Mouse (Mus musculus) G1E (cell line): ENCODE measurements at regions not wholly inside any gene's neighbourhood (a gene's known extent, or its start where the extent isn't known, plus 50 kb on each side); places are given as distances from the start of the nearest gene placed in this dataset.

ENCODE experiments used
- CTCF ChIP-seq: IDR thresholded peaks from 2 replicates; pipeline ENCODE4 v1.5.1; 2012; ENCODE audit warnings: low read depth, low read length, inconsistent platforms, mixed read lengths
- GATA1 ChIP-seq: IDR thresholded peaks from 2 replicates; pipeline ENCODE4 v1.6.1; 2012; ENCODE audit warnings: borderline replicate concordance, low read length, inconsistent platforms, mixed read lengths
- POLR2AphosphoS5 ChIP-seq: IDR thresholded peaks from 2 replicates; pipeline ENCODE4 v1.6.1; 2012; ENCODE audit warnings: low read depth, low read length, inconsistent platforms; ENCODE audit not compliant: insufficient replicate concordance
- TAL1 ChIP-seq: conservative IDR thresholded peaks from 2 replicates; pipeline ENCODE4 v1.6.1; 2012; ENCODE audit warnings: low read depth, low read length, inconsistent platforms, mixed read lengths

DNA sequence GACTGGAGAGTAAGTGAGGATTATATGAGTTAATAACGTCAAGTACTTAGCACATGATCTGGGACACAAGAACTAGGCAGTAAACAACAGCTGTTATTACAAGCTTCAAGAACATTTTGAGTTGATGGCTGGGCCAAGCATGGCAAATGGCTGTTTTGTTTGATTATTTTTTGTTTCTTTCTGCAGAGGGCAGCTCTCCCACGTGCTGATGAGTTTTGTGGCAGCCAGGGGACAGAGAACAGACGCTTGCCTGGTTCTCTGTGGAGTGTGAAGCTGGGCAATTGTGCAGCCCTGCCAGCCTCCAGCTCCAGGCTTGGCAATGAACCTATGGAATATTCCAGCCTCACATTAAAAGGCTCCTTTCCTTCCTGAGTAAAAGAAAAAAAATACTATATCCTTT is 592.2 kb downstream of the Tox3 start:
- TF ChIP-seq CTCF = no peak
- no peak for TF ChIP-seq TAL1
- no peak for TF ChIP-seq POLR2AphosphoS5
- TF ChIP-seq GATA1 = no peak
